Mouse (Mus musculus): ENCODE measurements around the gene Mrps21. TPM values are rescaled to one million over a fixed set of nuclear protein-coding genes. Genes with fewer than 3 reads are reported as not detected.
"Not testable (repeated sequence)": the region's sequence is repeated elsewhere in the genome, so short reads cannot be mapped to it uniquely, and the experiment has no call there.

Gene Mrps21
- polyA plus RNA-seq, 1 experiment from 2014 or later, result 305 TPM

DNA sequence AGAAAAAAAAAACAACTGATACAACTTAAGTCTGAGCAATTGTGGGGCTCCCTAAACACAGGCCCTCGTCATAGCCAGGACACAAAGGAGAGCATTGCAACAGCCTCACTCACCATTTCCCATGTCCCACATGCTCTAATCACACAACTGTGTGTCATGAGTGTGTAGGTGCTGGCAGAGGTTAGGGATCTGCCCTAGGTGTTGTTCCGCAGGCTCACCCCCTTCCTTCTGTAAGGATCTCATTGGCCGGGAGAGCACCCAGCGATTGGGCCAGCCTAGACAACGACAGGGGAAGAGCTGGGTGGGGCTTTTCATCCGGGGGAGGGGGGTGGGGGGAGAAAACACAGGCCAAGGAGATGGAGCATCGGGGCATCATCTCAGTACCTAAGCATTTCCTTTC, 7.7 kb downstream of the Mrps21 start:
- H3K4me1 ChIP-seq, result no peaks in the 10 kb centered on the region
- peaks cover 36% of the 10 kb centered on the region for H3K36me3 ChIP-seq
- no peaks in the 10 kb centered on the region for H3K9me3 ChIP-seq
- H3K4me2 ChIP-seq, result no peak overlapping the region
- H3K4me3 ChIP-seq, result no peak overlapping the region
- H3K27me3 ChIP-seq, result no peaks in the 10 kb centered on the region
- no peak for ATAC-seq (ENCODE audit: borderline replicate concordance, extremely low read depth, low FRiP score, low TSS enrichment)
- no peak overlapping the region for H3K9ac ChIP-seq
- no peak overlapping the region for H3K27ac ChIP-seq
- 64% methylated on average over 7 of the region's 7 CpGs for WGBS

DNA sequence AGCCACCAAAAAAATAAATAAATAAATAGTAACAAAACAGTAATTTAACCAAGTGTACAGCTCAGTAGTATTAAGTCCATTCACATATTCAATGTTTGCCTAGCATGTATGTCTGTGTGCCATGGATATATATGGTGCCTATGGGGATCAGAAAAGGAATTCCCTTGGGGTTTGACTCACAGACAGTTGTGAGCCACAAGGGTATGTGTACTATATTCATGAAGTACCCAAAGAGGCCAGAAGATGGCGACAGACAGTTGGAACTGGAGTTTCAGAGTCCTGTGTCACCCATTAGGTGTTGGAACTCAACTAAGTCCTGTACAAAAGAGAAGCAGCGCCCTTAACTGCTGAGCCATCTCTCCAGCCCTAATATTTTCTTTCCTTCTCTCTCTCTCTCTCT, 9.5 kb downstream of the Mrps21 start:
- 37% methylated on average over 2 of the region's 2 CpGs for WGBS
- peak; percentile 52; the same call in 1 of the 2 replicates for ATAC-seq (ENCODE audit: borderline replicate concordance, extremely low read depth, low FRiP score, low TSS enrichment)
- no peak overlapping the region for H3K27ac ChIP-seq

DNA sequence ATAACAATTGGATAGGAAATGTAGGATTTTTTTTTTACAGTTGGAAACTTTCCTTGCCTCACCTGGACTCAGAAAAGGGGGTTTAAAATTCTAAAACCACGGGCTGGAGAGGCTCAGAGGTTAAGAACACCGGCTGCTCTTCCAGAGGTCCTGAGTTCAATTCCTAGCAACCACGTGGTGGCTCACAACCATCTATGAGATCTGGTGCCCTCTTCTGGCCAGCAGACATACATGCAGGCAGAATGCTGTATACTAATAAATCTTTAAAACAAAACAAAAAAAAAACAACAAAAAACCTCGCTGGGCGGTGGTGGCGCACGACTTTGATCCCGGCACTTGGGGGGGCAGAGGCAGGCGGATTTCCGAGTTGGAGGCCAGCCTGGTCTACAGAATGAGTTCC, 10.1 kb downstream of the Mrps21 start:
- Histone ChIP-seq H3K9ac (no peak overlapping the region), H3K27me3 (no peaks in the 10 kb centered on the region), H3K9me3 (no peaks in the 10 kb centered on the region), H3K4me3 (no peak overlapping the region), H3K27ac (no peak overlapping the region), H3K4me2 (no peak overlapping the region), H3K36me3 (peaks cover 26% of the 10 kb centered on the region), H3K4me1 (no peaks in the 10 kb centered on the region)
- whole genome bisulfite sequencing, result 77% methylated on average over 10 of the region's 10 CpGs
- no peak for ATAC-seq (ENCODE audit: borderline replicate concordance, extremely low read depth, low FRiP score, low TSS enrichment)

More for the DNA sequence above, 9.5 kb downstream of the Mrps21 start:
- no peaks in the 10 kb centered on the region for H3K27me3 ChIP-seq
- no peak overlapping the region for H3K4me3 ChIP-seq
- H3K36me3 ChIP-seq, result peaks cover 26% of the 10 kb centered on the region
- no peaks in the 10 kb centered on the region for H3K9me3 ChIP-seq
- no peak overlapping the region for H3K9ac ChIP-seq
- no peak overlapping the region for H3K4me2 ChIP-seq
- no peaks in the 10 kb centered on the region for H3K4me1 ChIP-seq

DNA sequence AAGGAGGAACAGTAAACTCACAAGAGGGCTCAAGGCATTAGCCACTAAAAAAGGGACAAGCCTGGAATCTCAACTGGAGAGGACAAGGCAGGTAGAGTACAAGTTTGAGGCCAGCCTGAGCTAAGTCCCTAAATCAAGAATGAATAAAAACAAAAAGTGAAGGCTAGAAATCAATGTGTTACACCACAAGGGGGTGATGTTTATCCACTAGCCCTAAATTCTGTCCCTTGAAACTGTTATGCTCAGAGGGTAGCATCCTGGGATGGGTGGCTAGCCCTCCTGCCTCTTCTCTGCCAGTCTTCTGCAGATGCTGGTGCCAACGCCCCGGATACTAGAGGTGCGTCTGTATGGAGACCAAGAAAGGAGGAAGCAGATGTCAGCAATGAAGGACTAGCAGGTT, 11.0 kb downstream of the Mrps21 start:
- no peaks in the 10 kb centered on the region for H3K27me3 ChIP-seq
- no peaks in the 10 kb centered on the region for H3K9me3 ChIP-seq
- peaks cover 22% of the 10 kb centered on the region for H3K36me3 ChIP-seq
- no peak for ATAC-seq (ENCODE audit: borderline replicate concordance, extremely low read depth, low FRiP score, low TSS enrichment)
- H3K4me2 ChIP-seq, result no peak overlapping the region
- no peaks in the 10 kb centered on the region for H3K4me1 ChIP-seq
- 73% methylated on average over 3 of the region's 3 CpGs for WGBS
- H3K27ac ChIP-seq, result no peak overlapping the region
- no peak overlapping the region for H3K9ac ChIP-seq
- no peak overlapping the region for H3K4me3 ChIP-seq

DNA sequence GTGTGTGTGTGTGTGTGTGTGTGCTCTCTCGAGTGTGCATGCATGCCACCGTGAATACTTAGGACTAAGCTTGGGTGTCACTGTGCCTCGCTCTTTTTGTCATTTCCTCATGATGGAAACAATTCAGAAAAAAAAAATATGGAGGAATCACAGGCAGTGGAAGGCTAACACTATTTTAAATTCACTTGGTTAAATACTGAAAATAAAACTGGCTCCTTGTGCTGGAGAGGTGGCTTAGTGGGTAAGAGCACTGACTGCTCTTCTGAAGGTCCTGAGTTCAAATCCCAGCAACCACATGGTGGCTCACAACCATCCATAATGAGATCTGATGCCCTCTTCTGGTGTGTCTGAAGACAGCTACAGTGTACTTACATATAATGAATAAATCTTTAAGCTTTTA, 13.0 kb downstream of the Mrps21 start:
- 82% methylated on average over 3 of the region's 3 CpGs for WGBS
- not testable (repeated sequence) for H3K4me3 ChIP-seq; H3K27me3 ChIP-seq; H3K27ac ChIP-seq; H3K4me1 ChIP-seq; H3K9me3 ChIP-seq; H3K4me2 ChIP-seq; ATAC-seq (ENCODE audit: borderline replicate concordance, extremely low read depth, low FRiP score, low TSS enrichment); H3K9ac ChIP-seq
- peaks cover 12% of the 10 kb centered on the region for H3K36me3 ChIP-seq

DNA sequence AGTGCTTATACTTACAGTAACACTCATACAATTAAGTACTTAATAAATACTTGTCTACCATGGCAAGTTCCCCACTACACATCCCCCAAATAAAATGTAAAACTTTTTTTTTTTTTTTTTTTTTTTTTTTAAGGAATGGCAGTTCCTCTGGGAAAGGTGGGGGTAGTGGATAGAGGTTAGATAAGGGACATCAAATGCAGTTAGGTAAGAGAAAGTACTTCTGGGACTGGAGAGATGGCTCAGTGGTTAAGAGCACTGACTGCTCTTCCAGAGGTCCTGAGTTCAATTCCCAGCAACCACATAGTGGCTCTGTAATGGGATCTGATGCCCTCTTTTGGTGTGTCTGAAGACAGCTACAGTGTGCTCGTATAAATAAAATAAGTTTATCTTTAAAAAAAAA, 14.3 kb downstream of the Mrps21 start:
- H3K4me1 ChIP-seq; H3K4me3 ChIP-seq; H3K4me2 ChIP-seq; H3K27ac ChIP-seq; H3K9me3 ChIP-seq; H3K9ac ChIP-seq; H3K27me3 ChIP-seq; ATAC-seq (ENCODE audit: borderline replicate concordance, extremely low read depth, low FRiP score, low TSS enrichment): not testable (repeated sequence)
- 68% methylated on average over 1 of the region's 1 CpGs for WGBS
- peaks cover 17% of the 10 kb centered on the region for H3K36me3 ChIP-seq

DNA sequence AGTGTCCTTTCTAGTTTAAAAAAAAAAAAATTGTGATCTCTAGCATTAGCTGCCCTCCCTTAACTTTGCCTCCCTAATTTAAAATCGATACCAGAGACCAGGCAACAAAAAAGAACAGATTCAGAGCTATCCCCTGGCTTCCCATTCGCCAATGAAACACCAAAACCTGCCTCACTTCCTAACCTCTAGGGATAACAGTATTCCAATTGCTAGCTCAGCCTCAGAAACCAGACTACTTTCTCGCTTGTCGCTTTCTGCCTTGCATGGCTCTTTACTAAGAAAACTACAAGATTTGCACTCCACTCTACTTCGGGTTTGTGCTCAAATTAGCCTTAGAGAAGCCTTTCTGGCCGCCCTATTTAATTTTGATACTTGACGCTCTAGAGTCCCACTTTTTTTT, 15.2 kb downstream of the Mrps21 start:
- ATAC-seq (ENCODE audit: borderline replicate concordance, extremely low read depth, low FRiP score, low TSS enrichment), result no peak

DNA sequence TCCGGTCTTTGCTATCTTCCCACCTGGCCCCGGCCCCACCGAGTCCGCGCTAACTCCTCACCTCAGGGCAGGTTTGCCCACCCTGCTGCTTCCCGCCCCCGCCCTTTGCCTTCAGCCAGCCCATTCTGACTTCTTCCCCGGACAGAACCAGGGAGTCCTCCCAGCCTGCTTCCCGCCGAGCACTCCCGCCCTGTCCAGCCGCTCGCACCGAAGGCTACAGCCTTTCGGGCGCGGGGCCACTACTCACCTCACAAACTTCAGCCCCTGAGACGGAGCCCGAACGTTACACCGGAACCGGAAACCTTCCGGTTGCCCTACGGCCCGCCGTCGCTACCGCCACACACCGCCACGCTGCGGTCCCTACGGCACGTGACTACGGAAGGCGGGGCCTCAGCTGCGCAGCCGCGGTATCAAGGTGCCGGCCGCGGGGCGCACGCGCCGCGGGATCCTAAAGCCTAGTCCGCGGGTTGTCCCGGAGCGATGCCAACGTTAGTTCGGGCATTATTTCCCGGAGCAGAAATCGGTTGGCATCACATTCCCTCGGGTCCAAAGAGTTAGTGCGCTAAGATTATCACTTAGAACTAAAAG, 15.7 kb downstream of the Mrps21 start, which contains the start of gene Prpf3:
Gene Prpf3 (minus strand): TSS at position 384 of the 588 bp plus-strand sequence.
- Histone ChIP-seq H3K27me3 (no peaks in the 10 kb centered on the region), H3K4me1 (peaks cover 8% of the 10 kb centered on the region), H3K36me3 (peaks cover 27% of the 10 kb centered on the region), H3K9ac (peak within 1 kb of the TSS; percentile 71), H3K4me2 (peak within 1 kb of the TSS; percentile 62), H3K4me3 (peak within 1 kb of the TSS; percentile 65), H3K9me3 (no peaks in the 10 kb centered on the region), H3K27ac (peak within 1 kb of the TSS; percentile 71)
- peak; percentile 98 for ATAC-seq (ENCODE audit: borderline replicate concordance, extremely low read depth, low FRiP score, low TSS enrichment)
- WGBS, result under 1% methylated on average over 56 of the region's 56 CpGs

More for the DNA sequence above, 15.2 kb downstream of the Mrps21 start:
- 18% methylated on average over 7 of the region's 7 CpGs for WGBS
- H3K27me3 ChIP-seq, result no peaks in the 10 kb centered on the region
- H3K4me2 ChIP-seq, result peak overlapping the region; percentile 62
- H3K9ac ChIP-seq, result peak overlapping the region; percentile 71
- peaks cover 8% of the 10 kb centered on the region for H3K4me1 ChIP-seq
- H3K36me3 ChIP-seq, result peaks cover 22% of the 10 kb centered on the region
- no peaks in the 10 kb centered on the region for H3K9me3 ChIP-seq
- H3K27ac ChIP-seq, result peak overlapping the region; percentile 71
- H3K4me3 ChIP-seq, result peak overlapping the region; percentile 65

DNA sequence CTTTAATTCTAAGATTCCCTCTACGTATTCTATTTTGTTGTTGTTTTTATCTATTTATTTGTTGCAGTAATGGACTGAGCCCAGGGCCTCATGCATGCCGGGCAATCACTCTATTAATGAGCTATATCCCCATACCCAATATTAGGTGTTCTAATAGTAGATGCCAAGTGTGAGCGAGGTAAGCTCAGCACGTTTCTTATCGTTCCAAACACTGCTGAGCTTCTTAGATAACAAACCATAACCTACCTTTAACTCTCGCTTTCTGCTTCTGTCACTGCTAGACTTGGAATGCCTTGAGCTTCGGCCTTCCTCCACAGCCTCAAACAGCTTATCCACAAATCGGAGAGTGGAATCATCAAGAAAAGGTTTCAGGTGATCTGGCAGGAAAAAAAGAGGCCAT, 20.0 kb downstream of the Mrps21 start:
- Histone ChIP-seq H3K4me3 (no peak overlapping the region), H3K27ac (no peak overlapping the region), H3K9ac (no peak overlapping the region), H3K4me2 (no peak overlapping the region), H3K36me3 (peaks cover 67% of the 10 kb centered on the region), H3K27me3 (no peaks in the 10 kb centered on the region), H3K4me1 (peaks cover 8% of the 10 kb centered on the region), H3K9me3 (no peaks in the 10 kb centered on the region)
- 93% methylated on average over 8 of the region's 8 CpGs for WGBS
- no peak for ATAC-seq (ENCODE audit: borderline replicate concordance, extremely low read depth, low FRiP score, low TSS enrichment)

DNA sequence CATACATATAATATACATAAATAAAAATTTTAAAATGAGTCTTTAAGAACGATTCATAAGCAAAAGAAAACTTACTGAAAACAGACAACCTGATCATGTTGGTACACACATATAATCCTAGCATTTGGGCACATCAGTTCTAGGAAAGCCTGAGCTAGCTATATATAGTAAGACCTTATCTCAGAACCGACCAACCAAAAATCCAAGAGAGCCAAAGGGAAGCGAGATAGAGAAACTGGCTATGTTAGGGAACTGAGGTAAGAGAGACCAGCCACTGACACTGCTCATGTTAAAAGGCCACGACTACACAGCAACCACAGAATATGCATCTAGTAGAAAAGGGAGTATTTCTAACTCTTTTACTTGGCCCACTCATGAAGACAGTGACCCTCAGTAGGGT, 20.7 kb downstream of the Mrps21 start:
- peaks cover 72% of the 10 kb centered on the region for H3K36me3 ChIP-seq
- H3K27me3 ChIP-seq, result no peaks in the 10 kb centered on the region
- no peak overlapping the region for H3K4me2 ChIP-seq
- WGBS, result 77% methylated on average over 4 of the region's 4 CpGs
- peaks cover 8% of the 10 kb centered on the region for H3K4me1 ChIP-seq
- no peak overlapping the region for H3K27ac ChIP-seq
- ATAC-seq (ENCODE audit: borderline replicate concordance, extremely low read depth, low FRiP score, low TSS enrichment), result no peak
- H3K9ac ChIP-seq, result no peak overlapping the region
- H3K4me3 ChIP-seq, result no peak overlapping the region
- no peaks in the 10 kb centered on the region for H3K9me3 ChIP-seq

DNA sequence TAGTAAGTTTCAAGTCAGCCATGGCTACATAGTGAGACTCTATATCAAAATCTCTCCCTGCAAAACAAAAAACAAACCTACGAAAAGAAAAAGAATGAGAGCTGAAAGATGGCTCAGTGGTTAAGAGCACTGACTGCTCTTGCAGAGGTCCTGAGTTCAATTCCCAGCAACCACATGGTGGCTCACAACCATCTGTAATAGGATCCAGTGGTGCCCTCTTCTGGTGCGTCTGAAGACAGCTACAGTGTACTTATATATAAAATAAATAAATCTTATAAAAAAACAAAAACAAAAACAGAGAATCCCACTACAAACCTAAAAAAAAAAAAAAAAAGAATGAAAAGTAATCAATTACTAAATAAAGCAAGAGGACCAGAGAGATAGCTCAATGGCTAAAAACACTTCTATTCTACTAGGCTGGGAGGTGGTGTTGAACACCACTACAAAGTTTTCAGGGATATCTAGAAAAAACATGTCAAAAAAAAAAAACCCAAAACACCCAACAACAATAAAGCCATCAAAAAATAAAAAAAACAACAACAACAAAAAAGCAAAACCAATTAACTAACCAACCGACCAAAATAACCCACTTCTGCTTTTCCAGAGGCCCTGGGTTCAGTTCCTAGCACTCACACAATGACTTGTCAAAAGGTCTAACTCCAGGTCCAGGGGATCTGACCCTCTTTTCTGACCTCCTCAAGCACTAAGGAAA, 28.7 kb downstream of the Mrps21 start:
- Histone ChIP-seq H3K27me3 (no peaks in the 10 kb centered on the region), H3K36me3 (peaks cover 78% of the 10 kb centered on the region), H3K9me3 (no peaks in the 10 kb centered on the region), H3K4me3 (no peak overlapping the region), H3K4me2 (no peak overlapping the region), H3K9ac (no peak overlapping the region), H3K27ac (no peak overlapping the region), H3K4me1 (no peaks in the 10 kb centered on the region)
- ATAC-seq (ENCODE audit: borderline replicate concordance, extremely low read depth, low FRiP score, low TSS enrichment), result no peak
- 88% methylated on average over 3 of the region's 3 CpGs for WGBS

DNA sequence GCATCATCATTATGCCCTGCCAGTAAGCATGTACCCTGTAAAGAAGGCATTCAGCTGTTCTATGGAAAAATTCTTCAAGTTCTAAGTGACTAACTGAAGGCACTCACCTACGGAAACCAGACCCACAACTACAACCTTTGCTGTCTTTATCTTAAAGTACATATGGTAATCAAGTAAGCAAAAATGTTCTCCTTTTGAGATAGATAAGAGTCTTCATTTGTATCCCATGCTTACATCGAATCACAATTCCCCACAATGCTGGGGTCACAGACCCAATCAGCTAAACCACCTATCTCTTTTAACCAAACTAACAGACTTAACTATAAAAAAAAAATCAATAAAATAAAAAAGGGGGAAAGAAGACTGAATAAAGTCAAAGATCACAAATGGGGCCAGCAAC, 32.1 kb downstream of the Mrps21 start:
- no peak overlapping the region for H3K27ac ChIP-seq
- no peak overlapping the region for H3K9ac ChIP-seq
- ATAC-seq (ENCODE audit: borderline replicate concordance, extremely low read depth, low FRiP score, low TSS enrichment), result no peak
- H3K9me3 ChIP-seq, result no peaks in the 10 kb centered on the region
- H3K4me2 ChIP-seq, result no peak overlapping the region
- no peaks in the 10 kb centered on the region for H3K27me3 ChIP-seq
- WGBS, result 90% methylated on average over 2 of the region's 2 CpGs
- peaks cover 73% of the 10 kb centered on the region for H3K36me3 ChIP-seq
- H3K4me1 ChIP-seq, result no peaks in the 10 kb centered on the region
- no peak overlapping the region for H3K4me3 ChIP-seq

All from lung, embryonic 15.5 days (tissue).